Mouse (Mus musculus): ENCODE measurements around the gene Atrip. TPM values are rescaled to one million over a fixed set of nuclear protein-coding genes. Genes with fewer than 3 reads are reported as not detected.

Atrip gene
- polyA plus RNA-seq (2017; shearing (Covaris generic)) = 26.6 TPM

DNA sequence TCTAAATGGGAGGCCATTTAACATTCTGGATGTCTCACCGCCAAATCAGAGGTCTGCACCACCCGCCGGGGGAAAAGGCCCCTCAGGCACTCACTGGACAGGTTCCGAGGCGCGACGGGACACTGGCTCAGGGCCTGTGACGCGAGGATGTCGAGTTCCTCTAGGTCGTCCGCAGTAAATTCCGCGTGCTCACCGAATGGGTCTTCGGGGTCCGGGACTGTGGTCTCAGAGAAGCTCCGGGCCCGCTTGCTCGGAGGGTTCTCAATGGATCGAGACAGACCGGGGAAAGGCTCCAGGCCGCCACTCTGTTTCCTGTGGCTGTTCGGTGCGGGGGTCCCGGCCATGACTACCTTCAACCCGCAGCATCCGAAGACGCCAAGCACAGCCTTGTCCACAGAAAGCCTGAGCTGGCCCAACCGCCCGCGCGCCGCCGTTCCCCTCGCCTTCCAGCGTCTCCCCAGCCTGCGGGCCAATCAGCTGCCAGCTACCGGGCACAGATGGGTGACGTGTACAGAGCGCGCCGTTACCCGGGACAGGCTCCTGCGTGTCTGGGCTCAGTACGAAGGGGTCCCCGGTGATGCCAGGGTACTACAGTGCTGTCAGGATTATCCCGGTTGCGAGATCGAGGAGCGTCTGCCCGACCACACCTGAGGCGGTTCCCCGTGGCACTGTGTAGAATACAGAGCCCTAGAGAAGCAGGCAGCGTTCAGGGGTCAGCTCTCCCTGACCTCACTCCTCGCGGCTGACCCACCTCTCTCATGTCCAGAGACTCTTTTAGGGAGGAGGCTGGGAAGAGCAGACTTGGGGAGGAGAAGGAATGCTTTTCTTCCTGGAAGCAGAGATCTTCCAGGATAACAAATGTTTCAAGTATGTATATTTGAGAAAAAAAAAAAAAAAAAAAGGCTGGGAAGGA lies at the start of gene Atrip:
Gene Atrip, minus strand, starts transcription at position 464 of the 913 bp plus-strand sequence.

GRCm38 (mm10) chr9:109095137-109095982 lies 21.4 kb upstream of the Atrip start, which contains the start of gene Plxnb1:
TSS of gene Plxnb1 (plus strand) at chr9:109095389.

DNA sequence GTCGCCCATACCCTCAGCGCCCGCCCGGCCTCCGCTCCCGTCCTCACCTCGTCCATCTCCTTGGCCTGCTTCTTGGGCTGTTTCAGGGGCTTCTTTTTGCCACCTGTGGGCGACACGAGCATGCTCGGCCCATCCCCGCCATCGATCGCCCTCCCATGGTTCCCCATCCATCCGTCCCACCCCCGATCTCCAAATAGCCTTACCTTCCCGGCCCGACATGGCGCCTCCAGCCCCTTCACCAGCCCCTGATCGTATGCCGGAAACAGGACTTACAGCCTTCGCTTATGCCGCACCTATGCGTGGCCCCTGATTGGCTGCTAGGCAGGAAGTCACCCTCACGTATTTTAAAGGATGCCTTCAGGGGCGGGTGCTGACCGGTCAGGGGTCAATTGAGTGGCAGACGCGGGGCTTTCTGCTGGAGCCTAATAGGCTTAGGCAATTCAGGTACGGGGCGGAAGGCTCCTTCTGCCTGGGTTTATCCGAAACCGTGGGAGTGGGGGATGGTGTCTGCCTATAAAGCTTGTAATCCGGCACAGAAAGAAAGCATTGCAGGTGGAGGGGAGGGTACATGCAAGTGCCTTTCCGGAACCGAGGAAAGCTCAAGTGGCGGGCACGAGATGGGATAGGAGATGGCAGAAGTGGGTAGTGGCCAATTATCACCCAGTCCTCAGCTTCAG lies 8.3 kb upstream of the Atrip start, which contains the start of the genes Ccdc51 and Tma7:
Gene Ccdc51, plus strand, starts transcription at position 370 of the 677 bp plus-strand sequence.
Gene Tma7, minus strand, starts transcription at position 464 of the 677 bp plus-strand sequence.

GRCm38 (mm10) chr9:109059136-109059903 lies 14.6 kb downstream of the Atrip start, which contains the start of gene Trex1:
TSS of gene Trex1 (minus strand) at chr9:109059734.

GRCm38 (mm10) chr9:109038086-109038895 lies 35.6 kb downstream of the Atrip start, which contains the start of gene Shisa5:
TSS of gene Shisa5 (plus strand) at chr9:109038565.

Other genes starting within 250 kb of the Atrip start
- gene Celsr3, start 247.8 kb downstream of the Atrip start, polyA plus RNA-seq (2017; shearing (Covaris generic)) = 0.01 TPM
- 19.4 TPM for gene Slc26a6, start 220.8 kb downstream of the Atrip start, polyA plus RNA-seq (2017; shearing (Covaris generic))
- not detected for gene Tmem89, start 159.5 kb downstream of the Atrip start, polyA plus RNA-seq (2017; shearing (Covaris generic))
- 354 TPM for gene Uqcrc1, start 137.5 kb downstream of the Atrip start, polyA plus RNA-seq (2017; shearing (Covaris generic))
- 0.14 TPM for gene Col7a1, start 120.5 kb downstream of the Atrip start, polyA plus RNA-seq (2017; shearing (Covaris generic))
- not detected for gene Ucn2, start 88.1 kb downstream of the Atrip start, polyA plus RNA-seq (2017; shearing (Covaris generic))
- 4.9 TPM for gene Pfkfb4, start 82.3 kb downstream of the Atrip start, polyA plus RNA-seq (2017; shearing (Covaris generic))
- 4,571 TPM for gene Shisa5, start 35.6 kb downstream of the Atrip start, polyA plus RNA-seq (2017; shearing (Covaris generic))
- 88.7 TPM for gene Trex1, start 14.4 kb downstream of the Atrip start, polyA plus RNA-seq (2017; shearing (Covaris generic))
- 16.7 TPM for gene Ccdc51, start 8.4 kb upstream of the Atrip start, polyA plus RNA-seq (2017; shearing (Covaris generic))
- 529 TPM for gene Tma7, start 8.5 kb upstream of the Atrip start, polyA plus RNA-seq (2017; shearing (Covaris generic))
- 2.9 TPM for gene Plxnb1, start 21.3 kb upstream of the Atrip start, polyA plus RNA-seq (2017; shearing (Covaris generic))
- not detected for gene Fbxw21, start 87.9 kb upstream of the Atrip start, polyA plus RNA-seq (2017; shearing (Covaris generic))
- not detected for gene Fbxw13, start 121.9 kb upstream of the Atrip start, polyA plus RNA-seq (2017; shearing (Covaris generic))
- 0.07 TPM for gene Fbxw20, start 160.6 kb upstream of the Atrip start, polyA plus RNA-seq (2017; shearing (Covaris generic))
- gene Fbxw14, start 213.6 kb upstream of the Atrip start, polyA plus RNA-seq (2017; shearing (Covaris generic)) = not detected